Mouse (Mus musculus): ENCODE results near the gene Gprc5d.

- TF ChIP-seq CTCF (IDR thresholded peaks at IDR 0.05; ENCODE audit: low read depth): no peak
- no peak for TF ChIP-seq EP300 (IDR thresholded peaks at IDR 0.05; ENCODE audit: low read depth)
Observed at GRCm38 (mm10) chr6:135100787-135101472, 17.2 kb downstream of the Gprc5d start.

All from liver, postnatal 0 days (tissue).